Mouse (Mus musculus) megakaryocyte, embryonic 14.5 days (primary cell): ENCODE measurements at regions not wholly inside any gene's neighbourhood (a gene's known extent, or its start where the extent isn't known, plus 50 kb on each side); places are given as distances from the start of the nearest gene placed in this dataset.

Experiments
- H3K27me3 ChIP-seq: replicated peaks from 2 replicates; pipeline ENCODE3; 2012; ENCODE audit warnings: inconsistent platforms
- H3K36me3 ChIP-seq: replicated peaks from 2 replicates; pipeline ENCODE3; 2012; ENCODE audit warnings: low read length, inconsistent platforms, mixed read lengths
- H3K4me1 ChIP-seq: 2 replicates; pipeline ENCODE4 v1.6.1; 2012; ENCODE audit warnings: inconsistent platforms
- H3K4me3 ChIP-seq: replicated peaks from 2 replicates; pipeline ENCODE3; 2012; ENCODE audit warnings: moderate library complexity, mild to moderate bottlenecking, inconsistent platforms
- H3K9me3 ChIP-seq: 2 replicates; pipeline ENCODE4 v1.6.1; 2012; ENCODE audit warnings: inconsistent platforms
- FLI1 ChIP-seq: IDR thresholded peaks from 2 replicates; pipeline ENCODE4 v1.6.1; 2012; ENCODE audit warnings: low read length, inconsistent platforms, mixed read lengths
- GATA1 ChIP-seq: IDR thresholded peaks from 3 replicates; pipeline ENCODE4 v1.6.1; 2012; ENCODE audit warnings: mixed read lengths, low read length, inconsistent platforms, borderline replicate concordance

DNA sequence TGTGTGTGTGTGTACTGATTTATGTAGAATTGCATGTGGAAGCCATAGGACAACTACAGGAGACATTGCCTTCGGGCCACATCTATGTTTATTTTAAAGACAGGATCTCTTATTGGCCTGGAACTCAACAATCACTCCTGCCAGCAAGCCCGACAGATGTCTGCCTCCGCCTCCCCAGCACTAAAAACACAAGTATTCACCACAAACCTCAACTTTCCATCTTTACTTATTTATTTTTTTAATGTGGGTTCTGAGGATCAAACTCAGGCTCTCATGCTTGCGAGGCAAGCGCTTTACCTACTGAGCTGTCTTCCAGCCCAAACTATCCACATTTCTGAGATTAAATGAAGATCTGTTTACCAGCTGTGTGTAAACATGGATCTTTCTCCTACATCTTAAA lies 178.0 kb upstream of the Lef1 start:
- Histone ChIP-seq H3K36me3 (no peaks in the 10 kb centered on the region), H3K4me3 (no peak overlapping the region), H3K27me3 (peaks cover 31% of the 10 kb centered on the region), H3K9me3 (peaks cover 44% of the 10 kb centered on the region), H3K4me1 (no peaks in the 10 kb centered on the region)
- TF ChIP-seq FLI1 = no peak

DNA sequence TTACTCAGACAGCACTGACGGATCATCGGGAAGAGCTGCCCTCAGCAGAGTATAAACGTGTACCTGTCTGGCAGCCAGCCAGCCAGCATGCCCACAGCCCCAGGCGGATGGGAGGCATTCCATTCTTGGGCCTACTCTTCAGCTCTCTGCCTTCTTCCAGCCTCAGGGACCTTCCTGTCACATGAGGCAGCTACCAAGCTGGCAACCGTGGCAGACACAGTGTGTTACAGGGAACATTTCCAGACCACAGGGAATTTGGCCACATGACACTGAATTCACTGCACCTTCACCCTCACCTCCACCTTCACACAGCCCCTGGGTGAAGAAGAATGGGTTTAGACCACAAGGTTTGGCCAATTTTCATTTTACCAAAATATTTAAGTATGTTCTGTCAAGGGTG lies 185.3 kb upstream of the Lef1 start:
- Histone ChIP-seq H3K36me3 (no peaks in the 10 kb centered on the region), H3K4me3 (no peak overlapping the region), H3K4me1 (no peaks in the 10 kb centered on the region), H3K9me3 (peaks cover 39% of the 10 kb centered on the region), H3K27me3 (peaks cover 38% of the 10 kb centered on the region)
- TF ChIP-seq FLI1 (no peak), GATA1 (no peak)

DNA sequence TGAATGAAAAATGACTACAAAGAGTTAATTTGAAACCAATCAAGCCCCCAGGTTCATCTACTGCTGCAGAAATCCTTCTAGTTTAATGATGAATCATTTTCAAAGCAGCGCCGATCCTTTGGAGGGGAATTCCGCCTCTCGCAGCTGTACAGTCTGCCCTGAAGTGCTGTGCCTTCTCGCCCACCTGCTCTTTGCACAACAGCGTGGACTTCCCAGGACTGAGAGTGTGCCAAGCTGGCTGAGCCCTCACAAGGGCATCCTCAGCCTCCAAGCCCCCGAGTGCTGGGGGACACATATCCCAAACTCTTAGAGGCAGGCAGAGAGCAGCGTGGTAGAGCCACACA lies 186.7 kb upstream of the Lef1 start:
- H3K4me3 ChIP-seq = no peak overlapping the region
- H3K27me3 ChIP-seq = peaks cover 38% of the 10 kb centered on the region
- no peak for TF ChIP-seq FLI1
- no peak for TF ChIP-seq GATA1
- H3K9me3 ChIP-seq = peaks cover 27% of the 10 kb centered on the region
- no peaks in the 10 kb centered on the region for H3K4me1 ChIP-seq
- H3K36me3 ChIP-seq = no peaks in the 10 kb centered on the region

DNA sequence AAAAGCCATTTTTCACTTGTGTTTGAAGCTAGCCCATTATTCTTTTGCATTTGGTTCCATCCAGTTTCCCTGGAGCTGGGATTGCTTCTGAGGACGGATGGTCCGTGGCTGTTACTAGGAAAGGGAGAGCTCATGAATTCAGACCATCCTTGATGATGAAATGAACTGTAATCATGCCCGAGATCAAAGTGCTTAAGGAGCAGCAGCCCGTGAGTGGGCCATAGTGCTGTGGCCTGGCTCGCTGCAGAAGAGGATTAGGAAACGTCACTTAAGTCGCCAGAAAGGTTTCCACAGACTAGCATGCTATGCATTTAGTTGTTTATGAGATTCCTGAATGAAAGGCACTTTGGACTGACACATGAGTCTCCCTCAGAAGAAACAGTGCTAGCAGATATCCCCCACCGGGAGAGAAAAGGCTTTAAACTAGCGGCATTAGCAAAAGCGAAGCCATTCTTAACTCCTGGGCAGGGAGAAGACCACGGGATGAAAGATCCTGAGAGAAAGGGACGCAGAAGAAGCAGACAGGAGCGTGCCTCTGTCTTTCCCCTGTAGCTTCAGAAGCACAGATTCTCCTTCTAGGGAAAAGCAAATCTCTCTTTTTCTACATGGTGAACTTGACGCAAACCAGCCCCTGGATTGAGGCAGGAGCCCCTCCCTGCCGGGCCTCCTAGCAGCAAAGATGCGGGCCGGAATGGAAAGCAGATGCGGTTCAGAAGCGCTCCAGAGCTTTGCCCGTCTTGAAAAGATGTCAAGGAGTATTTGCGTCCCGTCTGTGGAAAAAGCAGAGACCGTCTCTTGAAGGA lies 187.3 kb upstream of the Lef1 start:
- TF ChIP-seq FLI1 (no peak), GATA1 (no peak)
- Histone ChIP-seq H3K9me3 (peaks cover 22% of the 10 kb centered on the region; the same call in 1 of the 2 replicates), H3K4me1 (no peaks in the 10 kb centered on the region)

DNA sequence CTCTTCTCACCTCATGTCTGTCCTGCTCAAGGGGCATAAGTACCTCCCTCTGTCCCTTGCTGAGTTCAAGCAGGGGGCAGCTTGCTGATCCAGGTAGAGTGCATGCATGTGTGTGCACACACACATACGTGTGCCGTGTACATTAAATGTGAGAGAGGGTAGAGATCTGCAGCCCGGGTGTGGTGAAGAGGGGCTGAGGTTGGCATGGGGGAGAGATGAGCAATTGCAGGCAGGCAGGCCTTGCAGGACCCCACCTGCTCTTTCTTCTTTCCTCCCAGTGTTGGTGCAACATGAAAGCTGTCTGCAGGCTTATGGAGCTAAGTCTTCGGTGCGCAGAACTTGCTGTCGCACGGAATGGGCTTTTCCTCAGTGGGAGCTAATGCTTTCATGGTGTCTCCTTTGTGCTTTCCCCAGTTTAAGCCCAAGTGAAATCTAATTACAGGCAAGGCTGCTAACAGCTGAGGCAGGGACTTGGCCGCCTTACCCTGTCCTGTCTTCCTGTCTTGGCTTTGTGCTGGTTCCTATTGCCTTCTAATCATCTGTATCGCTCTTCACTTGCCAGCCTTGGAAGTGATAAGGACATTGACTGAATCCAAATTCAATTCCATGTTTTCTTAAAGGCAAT lies 188.5 kb upstream of the Lef1 start:
- peaks cover 32% of the 10 kb centered on the region for H3K27me3 ChIP-seq
- no peaks in the 10 kb centered on the region for H3K4me1 ChIP-seq
- H3K9me3 ChIP-seq = peaks cover 28% of the 10 kb centered on the region
- no peak overlapping the region for H3K4me3 ChIP-seq
- H3K36me3 ChIP-seq = no peaks in the 10 kb centered on the region
- TF ChIP-seq GATA1 (no peak), FLI1 (no peak)

More for the DNA sequence above, 187.3 kb upstream of the Lef1 start:
- Histone ChIP-seq H3K4me3 (no peak overlapping the region), H3K27me3 (peaks cover 35% of the 10 kb centered on the region), H3K36me3 (no peaks in the 10 kb centered on the region)

DNA sequence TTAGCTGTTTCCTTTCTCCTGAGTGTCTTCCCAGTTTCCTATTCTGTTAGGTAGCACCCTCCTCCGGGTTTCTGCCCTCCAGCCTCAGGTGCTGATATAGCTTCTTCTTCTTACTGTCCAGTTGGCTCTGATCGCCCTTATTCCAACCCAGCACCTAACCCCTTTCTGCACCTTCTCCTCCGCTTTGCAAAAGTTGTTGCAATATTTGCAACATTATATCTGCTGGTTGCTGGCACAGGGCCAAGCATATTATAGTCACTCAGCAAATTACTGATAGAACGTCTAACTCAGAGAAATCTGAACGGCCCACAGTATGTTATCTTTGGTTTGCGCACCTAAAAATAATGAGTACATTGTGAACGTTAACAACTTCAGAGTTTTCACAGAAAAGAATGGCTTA lies 183.6 kb upstream of the Rpl34 start:
- Histone ChIP-seq H3K36me3 (no peaks in the 10 kb centered on the region), H3K27me3 (peaks cover 10% of the 10 kb centered on the region), H3K4me1 (no peaks in the 10 kb centered on the region), H3K9me3 (peaks cover 9% of the 10 kb centered on the region), H3K4me3 (no peak overlapping the region)
- TF ChIP-seq FLI1 (no peak), GATA1 (no peak)

DNA sequence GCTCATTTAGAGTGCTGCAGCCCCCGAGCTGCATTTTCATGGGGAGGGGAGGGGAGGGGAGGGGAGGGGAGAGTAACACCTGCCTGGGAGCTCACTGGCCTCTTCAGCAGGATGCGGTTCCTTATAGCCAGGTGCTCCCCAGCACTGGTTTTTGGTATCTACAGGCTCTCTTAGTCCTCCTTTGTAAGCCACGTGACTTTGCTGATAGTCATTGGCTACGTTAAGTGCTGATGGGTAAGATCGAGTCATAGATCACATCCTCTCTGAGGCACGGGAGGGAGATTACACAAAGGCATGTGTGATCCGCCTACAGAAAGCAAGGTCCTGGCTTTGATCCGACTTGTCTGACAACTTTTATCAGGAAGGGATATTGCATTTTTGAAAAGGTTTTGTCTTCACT lies 174.9 kb upstream of the Rpl34 start:
- no peaks in the 10 kb centered on the region; the same call in 1 of the 2 replicates for H3K9me3 ChIP-seq
- H3K27me3 ChIP-seq = no peaks in the 10 kb centered on the region
- H3K4me1 ChIP-seq = peaks cover 29% of the 10 kb centered on the region
- no peak overlapping the region for H3K4me3 ChIP-seq
- TF ChIP-seq FLI1 (no peak), GATA1 (no peak)
- H3K36me3 ChIP-seq = no peaks in the 10 kb centered on the region

DNA sequence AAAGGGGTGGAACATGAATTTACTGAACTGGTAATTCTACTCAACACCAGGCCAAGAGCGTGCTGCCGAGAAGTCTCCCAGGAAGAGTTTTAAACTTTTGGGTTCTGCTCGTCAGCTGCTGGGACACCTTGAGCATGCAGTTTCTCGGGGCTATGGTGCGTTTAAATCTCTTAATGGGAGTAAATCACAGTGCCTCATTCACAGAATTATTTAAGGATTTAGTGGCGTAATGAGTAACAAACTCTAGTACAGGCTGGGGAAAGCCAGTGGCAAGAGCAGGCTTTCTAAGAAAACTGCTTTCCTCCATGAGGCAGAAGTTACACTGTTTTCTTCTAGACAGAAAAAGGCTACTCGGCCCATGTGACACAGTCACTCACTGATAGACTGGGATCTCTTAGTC lies 173.1 kb upstream of the Rpl34 start:
- Histone ChIP-seq H3K4me3 (no peak overlapping the region), H3K9me3 (no peaks in the 10 kb centered on the region; the same call in 1 of the 2 replicates), H3K27me3 (no peaks in the 10 kb centered on the region), H3K4me1 (peaks cover 35% of the 10 kb centered on the region), H3K36me3 (no peaks in the 10 kb centered on the region)
- TF ChIP-seq GATA1 (no peak), FLI1 (no peak)

DNA sequence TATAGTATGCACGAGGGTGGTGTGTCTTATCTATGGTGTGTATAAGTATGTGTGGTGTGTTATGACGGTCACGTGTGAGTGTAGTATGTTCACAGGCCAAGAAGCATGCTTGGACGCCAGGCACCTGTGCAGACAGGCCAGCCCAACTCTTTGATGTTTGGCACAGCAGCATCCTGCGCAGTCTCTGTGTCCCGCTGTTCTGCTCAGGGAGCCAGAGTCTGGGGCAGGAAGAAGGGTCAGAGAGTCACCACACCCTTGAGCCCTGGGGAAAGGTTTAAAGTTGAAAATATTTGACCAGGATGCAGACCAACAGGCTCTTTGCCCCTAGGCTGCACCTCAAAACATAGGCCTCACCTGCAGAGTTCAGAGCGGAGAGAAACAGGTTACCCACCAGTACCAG lies 172.2 kb upstream of the Rpl34 start:
- H3K4me1 ChIP-seq = peaks cover 35% of the 10 kb centered on the region

DNA sequence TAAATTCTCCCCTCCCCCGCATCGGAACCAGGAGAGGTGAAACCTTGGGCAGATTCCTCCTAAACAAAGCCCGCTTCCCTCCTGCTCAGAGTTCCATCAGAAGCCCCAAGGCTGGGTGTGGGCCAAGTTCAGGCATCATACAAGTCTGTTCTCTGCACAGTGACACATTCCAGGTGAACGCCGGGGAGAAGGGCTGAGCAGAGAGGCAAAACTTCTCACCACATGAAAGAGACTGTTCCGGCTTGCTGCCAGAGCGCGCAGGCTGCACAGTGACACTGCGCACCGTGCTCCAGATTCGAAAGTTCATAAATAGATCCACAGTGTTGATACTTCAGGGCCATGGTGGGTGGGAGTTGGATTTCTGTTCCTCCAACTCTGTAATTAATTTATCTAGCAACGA lies 171.1 kb upstream of the Rpl34 start:
- no peaks in the 10 kb centered on the region for H3K36me3 ChIP-seq
- peaks cover 35% of the 10 kb centered on the region for H3K4me1 ChIP-seq
- no peaks in the 10 kb centered on the region for H3K27me3 ChIP-seq
- no peaks in the 10 kb centered on the region; the same call in 1 of the 2 replicates for H3K9me3 ChIP-seq
- H3K4me3 ChIP-seq = no peak overlapping the region
- TF ChIP-seq FLI1 = no peak
- no peak for TF ChIP-seq GATA1

More for the DNA sequence above, 172.2 kb upstream of the Rpl34 start:
- no peaks in the 10 kb centered on the region for H3K36me3 ChIP-seq
- no peaks in the 10 kb centered on the region for H3K27me3 ChIP-seq
- H3K4me3 ChIP-seq = no peak overlapping the region
- TF ChIP-seq FLI1 = no peak
- TF ChIP-seq GATA1 = no peak
- no peaks in the 10 kb centered on the region; the same call in 1 of the 2 replicates for H3K9me3 ChIP-seq
